Mouse (Mus musculus): Measurements from ENCODE around the gene Ctsw.

DNA sequence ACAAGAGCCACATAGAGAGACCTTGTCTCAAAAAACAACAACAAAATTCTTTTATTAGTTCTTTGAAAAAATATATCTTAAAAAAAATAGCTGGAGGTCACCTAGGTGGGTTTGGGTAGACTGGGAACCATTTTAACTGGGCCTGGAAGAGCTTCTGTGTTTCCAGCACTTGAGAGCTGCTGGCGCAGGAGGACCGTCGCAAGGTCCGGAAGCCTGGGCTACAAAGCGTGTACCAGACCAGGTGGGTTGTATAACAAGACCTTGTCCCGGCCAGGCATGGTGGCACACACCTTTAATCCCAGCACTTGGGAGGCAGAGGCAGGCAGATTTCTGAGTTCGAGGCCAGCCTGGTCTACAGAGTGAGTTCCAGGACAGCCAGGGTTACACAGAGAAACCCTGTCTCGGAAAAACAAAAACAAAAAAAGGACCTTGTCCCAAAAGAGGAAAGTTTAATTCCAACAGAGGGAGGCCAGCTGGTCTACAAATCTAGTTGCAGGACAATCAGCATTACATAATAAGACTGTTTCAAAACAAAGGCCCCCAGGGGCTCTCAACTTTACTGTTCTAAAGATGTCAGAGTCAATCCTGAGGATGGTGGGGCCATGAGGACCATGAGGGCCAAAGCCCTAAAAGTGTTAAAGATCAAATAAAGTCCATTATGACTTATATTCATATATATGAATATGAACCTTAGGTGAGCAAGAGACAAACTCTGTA is 49.4 kb downstream of the Ctsw start:
- TF ChIP-seq CTCF (IDR thresholded peaks at IDR 0.05; ENCODE audit: extremely low read depth, insufficient read depth, insufficient read length, insufficient replicate concordance) (no peak), POLR2A (IDR thresholded peaks at IDR 0.05; ENCODE audit: low read depth, low read length) (no peak)

All from spleen, adult 2 months (tissue).